Mouse (Mus musculus) gastrocnemius, adult 8-10 months (tissue): ENCODE results near the gene Tbc1d23. TPM values are rescaled to one million over a fixed set of nuclear protein-coding genes. Genes with fewer than 3 reads are reported as not detected.

Experiments used
- DNase-seq, 2 experiments: peaks; one replicate each; pipeline ENCODE4 v3.0.0; 2022; ENCODE audit warnings: low spot score in 2 of 2
- total RNA-seq, 4 experiments: library from RNA; stranded (reverse); gene quantifications; 2 replicates each; pipeline ENCODE4 v1.2.4; 2022

The Tbc1d23 gene
- total RNA-seq, 4 experiments from 2014 or later = 19.5 to 23.2 (median 19.7) TPM

GRCm38 (mm10) chr16:57163694-57164093, 67.6 kb downstream of the Tbc1d23 start:
- DNase-seq = no peak

GRCm38 (mm10) chr16:57162841-57163240, 68.5 kb downstream of the Tbc1d23 start:
- no peak for DNase-seq

- DNase-seq = no peak
Observed at GRCm38 (mm10) chr16:57159835-57160234, 71.5 kb downstream of the Tbc1d23 start.

GRCm38 (mm10) chr16:57157728-57158127, 73.6 kb downstream of the Tbc1d23 start:
- no peak for DNase-seq

GRCm38 (mm10) chr16:57157076-57157475, 74.2 kb downstream of the Tbc1d23 start:
- DNase-seq = no peak

GRCm38 (mm10) chr16:57155899-57156298, 75.4 kb downstream of the Tbc1d23 start:
- DNase-seq = no peak

- DNase-seq = no peak
Observed at GRCm38 (mm10) chr16:57151437-57151836, 79.9 kb downstream of the Tbc1d23 start.

- DNase-seq = no peak
Observed at GRCm38 (mm10) chr16:57144741-57145140, 86.6 kb downstream of the Tbc1d23 start.

- DNase-seq = no peak
Observed at GRCm38 (mm10) chr16:57133611-57134010, 97.7 kb downstream of the Tbc1d23 start.

- DNase-seq = no peak
Observed at GRCm38 (mm10) chr16:57132326-57132725, 99.0 kb downstream of the Tbc1d23 start.

- DNase-seq = no peak
Observed at GRCm38 (mm10) chr16:57131544-57131943, 99.8 kb downstream of the Tbc1d23 start.

- no peak for DNase-seq
Observed at GRCm38 (mm10) chr16:57130752-57131400, 100.4 kb downstream of the Tbc1d23 start.

GRCm38 (mm10) chr16:57127825-57128224, 103.5 kb downstream of the Tbc1d23 start:
- DNase-seq = no peak

GRCm38 (mm10) chr16:57126268-57126667, 105.0 kb downstream of the Tbc1d23 start:
- no peak for DNase-seq

- DNase-seq = no peak
Observed at GRCm38 (mm10) chr16:57122682-57123445, 108.4 kb downstream of the Tbc1d23 start.

- no peak for DNase-seq
Observed at GRCm38 (mm10) chr16:57121816-57122415, 109.4 kb downstream of the Tbc1d23 start.

GRCm38 (mm10) chr16:57120913-57121815, 110.1 kb downstream of the Tbc1d23 start, which contains the start of gene Tomm70a:
Gene Tomm70a, plus strand, starts transcription at chr16:57121703.
- DNase-seq = peak; percentile 88 to 89
